Mouse (Mus musculus): ENCODE data around the gene Fam171a1.

Fam171a1 gene

DNA sequence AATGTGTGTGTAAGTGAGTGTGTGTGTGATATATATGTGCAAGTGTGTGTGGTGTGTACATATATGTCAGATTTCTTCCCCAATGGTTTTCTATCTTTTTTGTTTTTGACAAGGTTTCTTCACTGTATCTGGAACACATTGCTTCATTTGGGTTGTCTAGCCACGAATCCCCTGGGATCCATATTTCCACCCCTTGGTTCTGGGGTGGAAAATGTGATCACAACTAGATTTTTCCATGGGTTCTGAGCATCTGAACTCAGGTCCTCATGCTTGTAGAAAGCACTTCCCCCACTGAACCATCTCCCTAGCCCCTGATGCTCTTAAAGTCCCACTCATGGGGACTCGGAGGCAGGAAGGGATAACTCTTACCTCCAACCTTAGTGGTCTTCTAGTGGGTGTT lies 159.3 kb downstream of the Fam171a1 start:
- no peak for DNase-seq (ENCODE audit: low spot score)

DNA sequence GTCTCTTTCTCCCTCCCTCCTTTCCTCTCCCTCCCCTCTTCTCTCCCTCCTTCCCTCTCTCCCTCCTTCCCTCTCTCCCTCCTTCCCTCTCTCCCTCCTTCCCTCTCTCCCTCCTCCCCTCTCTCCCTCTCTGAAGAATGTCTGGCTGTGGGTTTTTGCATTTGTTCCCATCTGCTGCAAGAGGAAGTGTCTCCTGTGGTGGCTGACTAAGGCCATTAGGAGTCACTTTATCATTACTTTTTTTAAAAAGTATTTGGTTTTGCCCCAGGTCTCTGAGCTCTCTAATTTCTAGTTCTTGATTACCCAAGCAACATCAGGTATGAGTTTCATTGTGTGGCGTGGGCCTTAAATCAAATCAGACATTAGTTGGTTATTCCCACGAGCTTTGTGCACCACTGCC lies 162.1 kb downstream of the Fam171a1 start:
- no peak for DNase-seq (ENCODE audit: low spot score)

Data from urinary bladder, postnatal 25 days (tissue).